Mouse (Mus musculus) gastrocnemius, postnatal 4 days (tissue): Measurements from ENCODE around the gene Gpr158. TPM values are rescaled to one million over a fixed set of nuclear protein-coding genes. Genes with fewer than 3 reads are reported as not detected.
"Not testable (repeated sequence)": the region's sequence is repeated elsewhere in the genome, so short reads cannot be mapped to it uniquely, and the experiment has no call there.

Source experiments
- DNase-seq, 2 experiments: peaks; one replicate each; pipeline ENCODE4 v3.0.0; 2021 to 2022; ENCODE audit warnings: low spot score in 2 of 2, mixed read lengths in 2 of 2
- long read RNA-seq, 2 experiments: library from polyadenylated mRNA; stranded (forward); transcript quantifications; one replicate each; pipeline ENCODE4 v2.0.0; 2021
- total RNA-seq, 2 experiments: library from RNA; stranded (reverse); gene quantifications; 2 replicates each; pipeline ENCODE4 v1.2.3; 2021

Gene Gpr158
- total RNA-seq = not detected
- long read RNA-seq, experiment 1 = 0 reads
- long read RNA-seq, experiment 2 = 0 reads

DNA sequence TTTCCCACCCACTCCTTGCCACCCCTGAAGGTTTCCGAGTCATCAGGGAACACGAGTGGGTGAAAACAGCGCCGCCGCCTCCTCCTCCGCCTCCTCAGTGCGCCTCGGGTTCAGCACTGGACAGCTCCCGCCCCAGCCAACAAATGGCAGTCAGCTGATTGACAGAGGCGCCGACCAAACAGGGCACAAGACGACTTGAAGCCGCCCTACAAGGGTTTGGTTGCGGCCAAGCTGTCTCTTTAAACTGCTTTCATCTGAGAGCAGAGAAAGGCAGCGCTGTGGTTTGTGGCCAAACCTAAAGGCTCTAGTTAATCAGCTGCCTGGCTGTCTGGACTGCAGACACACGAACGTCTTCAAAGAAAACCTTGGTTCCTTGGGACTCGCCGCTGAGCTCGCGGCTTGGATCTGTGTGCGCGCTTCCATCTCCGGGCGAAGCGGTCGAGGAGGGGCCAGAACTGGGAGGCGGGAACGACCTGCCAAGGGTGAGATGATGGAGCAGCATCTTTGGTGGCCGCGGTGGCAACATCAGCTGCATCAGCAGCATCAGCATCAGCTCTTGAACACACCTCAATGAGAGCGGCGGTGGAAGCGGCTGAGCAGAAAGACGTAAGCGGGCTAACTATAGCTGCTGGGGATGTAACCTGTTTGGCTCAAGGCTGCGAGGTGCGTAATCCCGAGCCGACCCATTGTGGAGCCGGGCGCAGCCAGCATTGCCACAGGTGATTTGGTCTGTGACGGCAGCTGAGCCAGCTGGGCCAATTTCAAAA is at the start of gene Gpr158:
Gene Gpr158 (plus strand): TSS at position 198 of the 767 bp plus-strand sequence.
- peak; percentile 74 to 91 for DNase-seq

DNA sequence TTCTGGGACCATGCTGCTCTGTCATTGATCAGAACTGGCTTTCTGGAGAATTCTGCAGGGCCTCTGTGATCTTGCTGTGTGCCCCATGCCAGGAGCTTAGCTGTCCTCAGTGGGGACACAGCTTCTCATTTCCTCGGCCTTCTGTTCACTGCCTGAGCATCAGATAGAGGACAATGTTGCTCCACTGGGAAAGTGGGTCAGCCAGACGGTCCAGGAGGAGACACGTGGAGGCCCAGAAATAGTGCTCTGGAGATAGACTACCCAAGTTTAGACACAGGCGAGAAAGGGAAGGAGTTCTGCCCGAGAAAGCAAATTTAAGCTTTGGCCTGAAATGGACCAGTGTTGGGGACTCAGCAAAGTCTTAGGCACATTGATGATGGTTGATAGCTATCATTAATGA is 23.5 kb upstream of the Gpr158 start:
- no peak for DNase-seq

DNA sequence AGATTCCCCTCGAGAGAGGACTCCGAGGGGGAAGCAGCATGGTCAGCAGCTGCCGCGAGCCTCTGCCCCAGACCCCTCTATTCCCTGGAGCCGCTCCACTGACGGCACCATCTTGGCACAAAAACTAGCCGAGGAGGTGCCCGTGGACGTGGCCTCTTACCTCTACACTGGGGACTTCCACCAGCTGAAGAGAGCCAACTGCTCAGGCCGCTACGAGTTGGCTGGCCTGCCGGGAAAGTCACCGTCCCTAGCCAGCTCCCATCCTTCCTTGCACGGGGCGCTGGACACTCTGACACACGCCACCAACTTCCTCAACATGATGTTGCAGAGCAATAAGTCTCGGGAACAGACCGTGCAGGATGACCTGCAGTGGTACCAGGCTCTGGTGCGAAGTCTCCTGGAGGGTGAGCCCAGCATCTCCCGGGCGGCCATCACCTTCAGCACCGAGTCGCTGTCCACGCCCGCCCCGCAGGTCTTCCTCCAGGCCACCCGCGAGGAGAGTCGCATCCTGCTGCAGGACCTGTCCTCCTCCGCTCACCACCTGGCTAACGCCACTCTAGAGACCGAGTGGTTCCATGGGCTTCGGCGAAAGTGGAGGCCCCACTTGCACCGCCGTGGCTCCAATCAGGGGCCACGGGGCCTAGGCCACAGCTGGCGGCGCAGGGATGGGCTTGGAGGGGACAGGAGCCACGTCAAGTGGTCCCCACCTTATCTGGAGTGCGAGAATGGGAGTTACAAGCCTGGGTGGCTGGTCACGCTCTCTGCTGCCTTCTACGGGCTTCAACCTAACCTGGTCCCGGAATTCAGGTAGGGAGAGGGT is 1.2 kb downstream of the Gpr158 start:
- DNase-seq = peak in 1 of 2 experiments; percentile 11

DNA sequence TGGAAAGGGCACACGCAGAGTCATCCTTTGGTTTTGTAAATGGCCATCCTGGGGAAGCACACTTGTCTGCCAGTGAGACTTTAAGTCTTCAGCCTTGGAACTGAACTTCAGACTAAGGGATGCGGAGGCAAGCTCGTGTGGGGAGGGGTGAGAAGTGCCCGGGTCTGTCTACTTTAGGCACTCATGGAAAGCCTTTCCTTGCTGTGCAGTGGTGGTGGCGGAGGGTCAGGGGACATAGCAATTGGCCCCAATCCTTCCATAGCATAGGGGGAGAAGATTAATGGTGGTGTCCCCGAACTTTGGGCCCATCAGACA is 1.8 kb downstream of the Gpr158 start:
- no peak for DNase-seq

DNA sequence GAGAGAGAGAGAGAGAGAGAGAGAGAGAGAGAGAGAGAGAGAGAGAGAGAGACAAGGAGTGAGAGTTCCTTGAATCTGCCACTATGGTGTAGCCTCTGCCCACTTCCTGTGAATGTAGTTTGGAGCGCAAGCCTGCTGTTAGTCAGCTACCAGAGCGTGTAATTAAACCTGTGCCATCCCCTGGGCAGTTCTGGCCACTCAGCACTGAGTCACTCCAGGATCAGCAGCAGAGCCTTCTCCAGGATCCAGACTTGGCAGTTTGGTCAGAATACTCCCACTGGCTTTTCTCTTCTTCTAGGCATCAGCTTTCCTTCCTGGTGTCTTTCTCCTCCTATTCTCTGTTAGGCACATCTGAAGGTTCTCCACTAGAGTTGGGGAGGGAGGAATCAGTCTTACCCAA is 2.2 kb downstream of the Gpr158 start:
- no peak for DNase-seq

DNA sequence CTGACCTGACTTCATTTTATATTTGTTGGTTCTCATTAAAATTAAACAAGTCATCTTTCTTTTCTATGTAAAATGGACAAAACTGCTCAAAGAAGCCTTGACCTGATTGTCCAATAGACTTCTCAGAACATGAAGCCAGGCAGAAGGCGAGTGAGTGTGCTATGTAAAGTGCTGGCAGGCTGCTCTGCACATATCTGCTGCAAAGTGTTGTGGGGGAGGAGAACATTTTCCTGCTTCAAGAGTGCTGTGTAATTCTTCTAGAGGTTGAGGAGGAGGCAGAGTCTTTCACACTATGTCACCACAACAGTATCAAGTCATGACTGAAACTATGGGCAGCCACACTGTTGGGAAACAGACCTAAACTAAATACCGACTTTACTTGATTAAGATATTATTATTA is 12.2 kb downstream of the Gpr158 start:
- no peak for DNase-seq

DNA sequence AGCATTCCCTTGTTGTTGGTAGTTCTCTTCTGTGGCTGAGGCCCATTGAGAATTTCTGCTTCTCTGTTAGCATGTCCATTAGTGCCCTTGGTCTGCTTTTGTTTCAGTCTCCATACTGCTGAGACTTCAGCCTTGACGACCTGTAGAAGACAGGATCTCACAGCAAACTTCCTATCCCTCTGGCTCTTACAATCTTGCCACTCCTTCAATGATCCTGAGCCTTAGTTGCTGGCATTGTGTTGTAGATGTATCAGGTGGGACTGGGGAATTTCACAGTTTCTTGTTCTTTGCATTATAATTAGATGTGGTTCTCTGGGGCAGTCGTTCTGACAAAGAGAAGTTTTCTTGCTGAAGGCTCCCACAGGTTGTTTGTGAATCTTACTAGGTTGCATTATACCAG is 25.4 kb downstream of the Gpr158 start:
- no peak for DNase-seq

DNA sequence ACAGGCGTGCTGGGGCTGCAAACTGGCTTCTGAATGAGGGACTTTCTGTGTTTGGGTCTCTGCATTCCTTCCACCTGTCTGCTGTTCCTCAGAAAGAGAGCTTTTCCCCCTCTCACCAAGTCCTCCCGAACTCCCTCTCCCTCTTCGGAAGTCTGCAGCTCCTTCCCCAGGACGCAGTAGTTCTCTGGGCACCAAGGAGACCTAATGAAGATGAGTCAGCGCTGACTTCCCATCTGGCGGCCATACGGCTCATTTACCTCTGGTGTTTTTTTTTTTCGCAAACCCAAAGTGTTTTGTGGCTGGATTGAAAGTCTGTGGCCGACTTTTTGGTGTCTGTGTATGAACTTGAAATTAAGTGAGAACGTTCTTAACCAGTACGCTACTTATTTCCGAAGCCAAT is 30.0 kb downstream of the Gpr158 start:
- no peak for DNase-seq

DNA sequence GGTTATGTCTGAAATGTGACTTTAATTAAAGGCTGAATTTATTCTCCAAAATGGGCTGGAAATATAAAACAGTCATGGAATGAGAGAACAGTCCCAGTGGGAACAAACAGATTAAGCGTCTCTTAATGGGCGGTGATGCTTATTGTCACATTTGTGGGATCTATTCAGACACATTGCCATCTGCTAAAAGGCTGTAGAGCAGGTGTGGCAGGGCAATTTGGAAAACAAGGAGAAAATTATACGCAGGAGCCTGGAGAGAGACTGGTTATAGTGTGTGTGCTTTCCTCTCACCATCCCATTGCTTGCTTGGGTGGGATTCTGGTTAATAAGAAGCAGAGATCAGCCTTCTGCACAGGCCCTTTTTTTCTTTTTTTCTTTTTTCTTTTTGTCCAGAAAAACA is 32.3 kb downstream of the Gpr158 start:
- DNase-seq = no peak

DNA sequence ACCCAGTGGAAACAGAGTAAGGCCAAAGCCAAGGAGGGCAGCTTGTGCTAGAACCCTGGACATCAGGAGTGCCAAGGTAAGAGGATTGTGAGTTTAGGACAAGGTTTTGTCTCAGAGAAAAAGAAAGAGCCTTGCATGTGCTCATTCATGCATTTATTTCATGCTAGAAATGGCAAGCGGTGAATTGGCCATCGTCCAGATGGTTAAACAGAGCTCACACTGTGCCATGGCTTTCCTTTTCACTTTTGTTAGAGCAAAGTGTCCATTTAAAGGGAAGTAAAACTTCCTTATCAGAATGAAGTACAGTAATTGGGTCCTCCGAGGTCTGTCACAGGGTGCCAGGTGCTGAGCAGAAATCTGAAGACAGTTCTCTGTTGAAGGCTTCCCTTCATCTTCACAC is 38.3 kb downstream of the Gpr158 start:
- no peak for DNase-seq

DNA sequence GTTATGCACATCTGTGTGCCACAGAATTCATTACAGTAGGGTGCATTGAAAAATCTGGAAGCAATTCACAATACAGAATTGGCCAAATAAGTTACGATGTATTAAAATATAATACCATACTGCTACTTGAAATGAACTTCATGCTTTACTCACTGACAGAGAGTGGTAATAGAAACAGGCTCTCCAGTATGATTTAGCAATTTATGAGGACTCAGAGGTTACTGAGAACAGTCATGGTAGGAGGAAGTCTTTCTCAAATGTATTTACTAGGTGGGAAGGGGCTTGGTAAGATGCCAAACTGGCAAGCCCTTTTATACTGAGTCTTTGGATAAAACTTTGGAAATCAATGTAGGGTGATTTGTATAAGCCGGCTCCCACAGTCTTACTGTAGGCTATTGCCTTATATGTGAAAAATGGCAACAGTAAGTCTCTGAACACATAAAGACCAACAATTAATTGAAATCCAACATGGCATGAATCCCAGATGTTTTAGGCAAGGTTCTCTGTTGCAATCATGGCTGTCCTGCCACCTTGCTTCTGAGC is 40.2 kb downstream of the Gpr158 start:
- no peak for DNase-seq

DNA sequence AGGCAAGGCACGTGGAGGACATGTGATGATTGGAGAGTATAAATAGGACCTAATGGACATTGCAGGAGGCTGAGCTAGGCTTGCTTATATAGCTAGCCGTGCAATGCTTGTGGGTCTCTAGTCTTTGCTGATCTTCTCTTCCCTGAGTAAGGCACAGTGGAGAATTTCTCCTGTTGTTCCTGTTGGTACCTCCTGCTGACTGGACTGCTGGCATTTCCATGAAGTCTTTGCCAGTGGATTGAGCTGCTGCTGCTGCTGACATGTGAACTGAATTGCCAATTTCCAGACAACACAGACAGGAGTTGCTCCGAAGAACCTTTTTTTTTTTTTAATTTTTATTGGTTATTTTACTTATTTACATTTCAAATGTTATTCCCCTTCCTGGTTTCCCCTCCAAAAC is 41.5 kb downstream of the Gpr158 start:
- DNase-seq = no peak

DNA sequence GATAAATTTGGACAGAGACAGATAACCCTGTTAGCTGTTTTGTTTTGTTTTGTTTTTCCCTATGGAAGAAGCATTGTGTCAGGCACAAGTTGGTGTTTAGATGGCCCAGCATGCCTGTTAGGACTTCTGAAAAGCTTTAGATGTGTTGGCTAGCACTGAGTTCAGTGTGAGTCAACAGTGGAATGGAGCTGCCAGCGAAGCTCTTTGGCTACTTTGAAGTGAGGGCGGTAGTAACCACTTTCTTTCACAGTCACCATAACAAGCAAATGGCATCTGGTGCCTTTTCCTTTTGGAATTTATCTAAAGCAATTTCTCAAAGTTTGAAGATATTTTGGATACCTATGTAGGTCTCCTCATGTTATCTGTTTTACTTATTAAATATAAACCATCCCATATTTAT is 62.9 kb downstream of the Gpr158 start:
- DNase-seq = no peak

DNA sequence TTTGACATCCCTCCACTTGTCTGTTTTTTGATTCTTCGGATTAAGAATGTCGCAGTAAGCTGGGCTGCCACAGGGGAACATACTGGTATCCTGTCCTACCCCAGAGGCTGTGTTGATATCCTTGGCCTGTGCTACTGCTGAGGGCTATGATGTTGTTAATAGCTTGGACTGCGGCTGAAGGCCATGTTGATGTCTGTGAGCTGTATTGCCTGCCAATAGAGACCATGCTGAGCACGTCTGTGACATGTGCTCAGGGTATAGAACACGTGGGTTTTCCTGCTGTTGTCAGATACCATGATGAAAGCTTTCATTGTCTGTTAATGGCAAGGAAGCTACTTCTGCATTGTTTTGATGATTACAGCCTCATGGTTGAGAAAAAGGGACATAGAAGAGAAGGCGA is 63.8 kb downstream of the Gpr158 start:
- DNase-seq = no peak

DNA sequence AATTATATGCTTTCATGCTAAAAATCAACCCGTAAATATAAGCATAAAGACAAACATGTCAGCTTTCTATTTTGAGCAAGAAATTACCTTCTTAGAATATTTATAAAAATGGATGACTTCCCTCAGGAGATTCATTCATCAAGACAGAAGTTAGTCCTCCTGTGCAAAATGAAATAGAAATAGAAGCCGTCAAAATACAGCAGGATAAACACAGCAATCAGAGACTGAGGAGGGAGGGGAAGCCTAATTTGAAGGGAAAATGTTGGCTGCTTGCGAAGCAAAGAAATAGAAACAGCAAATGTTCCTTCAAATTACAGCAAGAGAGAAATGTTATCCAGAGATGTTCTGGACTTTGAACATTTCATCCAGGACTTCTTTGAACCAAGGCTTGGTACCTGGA is 72.3 kb downstream of the Gpr158 start:
- DNase-seq = no peak

DNA sequence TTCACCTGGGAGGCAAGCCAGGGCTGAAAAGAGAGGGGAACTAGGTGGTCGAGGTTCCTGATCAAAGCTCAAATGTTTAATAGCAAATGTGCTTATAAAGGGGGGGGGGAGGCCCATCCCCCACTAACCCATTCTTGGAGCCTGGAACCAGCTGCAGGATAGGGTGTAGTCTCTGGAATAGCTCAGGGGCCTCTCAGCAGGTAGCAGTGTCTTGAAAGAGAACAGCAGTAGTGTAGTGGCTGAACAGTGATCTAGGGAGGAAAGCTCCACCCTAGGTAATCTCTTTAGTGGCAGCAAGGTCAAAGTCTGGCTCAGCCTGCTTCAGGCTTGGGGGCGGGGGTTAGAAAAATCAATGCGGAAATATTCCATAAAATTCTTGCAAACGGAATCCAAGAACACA is 93.3 kb downstream of the Gpr158 start:
- DNase-seq = not testable (repeated sequence)

DNA sequence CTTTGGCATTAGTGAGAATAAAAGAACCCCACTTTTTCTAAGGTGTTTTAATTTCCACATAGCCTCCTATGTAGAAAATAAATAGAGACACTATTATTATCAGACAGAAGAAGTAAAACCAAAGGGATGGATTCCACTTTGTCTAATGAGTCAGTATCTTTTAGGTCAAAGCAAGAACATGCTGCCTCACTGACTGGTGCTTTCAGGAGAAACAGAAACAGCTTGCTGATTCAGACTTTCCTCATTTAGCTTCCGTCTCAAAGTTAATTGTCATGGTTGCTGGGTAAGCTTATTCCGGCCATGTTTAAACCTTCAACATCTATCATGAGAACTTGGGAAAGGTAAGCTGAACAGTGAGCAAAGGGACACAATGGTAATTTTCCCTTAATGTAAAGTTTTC is 107.6 kb downstream of the Gpr158 start:
- no peak for DNase-seq

DNA sequence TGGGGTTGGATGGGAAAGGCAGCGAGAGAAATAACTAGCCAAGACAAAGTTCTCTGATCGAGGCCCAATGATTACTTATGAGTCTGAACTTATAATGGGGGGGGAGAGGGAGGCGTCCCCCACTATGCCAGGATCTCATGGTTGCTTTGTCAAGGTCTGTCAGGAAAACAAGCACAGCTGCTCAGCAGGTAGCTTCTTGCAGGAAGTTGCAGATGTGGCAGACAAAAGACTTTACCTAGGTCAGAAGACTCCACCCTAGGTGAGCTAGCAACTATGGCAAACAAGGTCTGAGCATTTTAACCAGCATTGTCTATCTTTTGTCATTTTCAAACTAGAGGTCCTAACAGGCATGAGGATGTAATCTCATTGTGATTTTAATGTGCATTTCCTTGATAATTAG is 129.5 kb downstream of the Gpr158 start:
- no peak for DNase-seq

DNA sequence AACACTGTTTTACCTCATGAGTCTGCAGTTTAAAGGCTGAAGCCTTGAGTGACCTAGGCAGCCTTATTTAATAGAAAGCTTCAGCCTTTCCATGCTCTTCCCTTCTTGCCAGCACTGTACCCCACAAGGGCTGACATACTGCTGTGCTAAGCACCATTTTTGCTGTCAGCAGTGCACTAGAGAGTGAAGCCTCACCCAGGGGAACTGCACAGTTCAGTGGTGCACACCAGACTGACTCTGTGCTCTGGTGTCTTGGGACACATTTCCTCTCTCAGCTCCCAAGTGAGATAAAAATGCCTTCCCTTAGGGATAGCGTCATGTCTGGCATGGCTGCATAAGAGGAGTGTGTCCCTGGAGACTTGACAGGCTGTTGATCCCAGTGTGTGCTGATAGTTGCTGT is 130.6 kb downstream of the Gpr158 start:
- DNase-seq = no peak

DNA sequence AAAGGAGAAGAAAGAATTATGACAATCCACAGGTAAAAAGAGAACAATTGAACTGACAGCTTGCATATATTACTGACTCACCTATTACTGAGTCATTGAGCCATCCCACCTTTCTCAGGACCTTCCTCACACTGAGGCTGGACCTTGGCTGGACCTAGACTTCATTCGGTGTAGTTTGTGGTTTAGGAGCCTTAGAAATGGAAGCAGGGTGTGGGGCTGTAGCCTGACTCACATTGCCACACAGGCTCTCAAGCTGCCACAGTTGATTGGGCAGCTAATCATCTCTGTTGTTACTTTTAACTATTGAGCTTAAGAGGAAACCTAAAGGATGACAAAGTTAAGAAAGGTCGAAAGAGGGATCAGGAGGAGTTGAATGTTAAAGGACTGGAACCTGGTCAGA is 132.1 kb downstream of the Gpr158 start:
- DNase-seq = no peak

DNA sequence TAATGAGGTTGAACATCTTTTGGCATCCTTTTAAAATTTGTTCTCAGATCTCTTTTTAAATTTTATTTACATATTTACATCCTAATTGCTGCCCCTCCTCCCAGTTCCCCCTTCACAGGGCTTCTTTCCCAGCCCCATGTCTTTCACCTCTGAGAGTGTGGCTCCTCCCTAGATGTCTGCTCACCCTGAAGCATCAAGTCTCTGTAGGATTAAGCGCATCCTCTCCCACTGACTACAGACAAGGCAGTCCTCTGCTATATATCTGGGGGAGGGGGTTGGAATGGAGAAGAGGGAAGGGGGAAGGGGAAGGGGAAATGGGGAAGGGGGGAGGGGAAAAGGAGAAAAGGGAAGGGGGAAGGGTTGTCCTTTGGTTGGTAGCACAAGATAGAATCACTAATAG is 140.1 kb downstream of the Gpr158 start:
- no peak for DNase-seq

DNA sequence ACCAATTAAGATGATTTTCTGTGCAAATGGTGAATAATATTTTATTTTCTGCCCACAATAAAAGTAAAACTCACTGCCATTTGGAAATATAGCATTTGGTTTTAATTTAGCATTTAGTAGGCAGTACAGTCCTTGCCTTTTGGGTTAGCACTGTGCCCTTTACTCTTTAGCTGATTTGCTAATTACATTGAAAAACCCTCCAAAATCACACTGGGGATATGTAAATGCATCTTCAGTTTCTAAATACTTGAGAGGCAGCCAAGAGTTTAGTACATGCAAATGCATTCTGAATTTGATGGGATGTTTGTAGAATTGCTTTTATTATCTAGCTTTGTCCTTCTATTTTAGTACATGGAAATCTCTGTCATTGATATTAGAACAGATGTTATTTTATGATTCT is 163.4 kb downstream of the Gpr158 start:
- DNase-seq = no peak

DNA sequence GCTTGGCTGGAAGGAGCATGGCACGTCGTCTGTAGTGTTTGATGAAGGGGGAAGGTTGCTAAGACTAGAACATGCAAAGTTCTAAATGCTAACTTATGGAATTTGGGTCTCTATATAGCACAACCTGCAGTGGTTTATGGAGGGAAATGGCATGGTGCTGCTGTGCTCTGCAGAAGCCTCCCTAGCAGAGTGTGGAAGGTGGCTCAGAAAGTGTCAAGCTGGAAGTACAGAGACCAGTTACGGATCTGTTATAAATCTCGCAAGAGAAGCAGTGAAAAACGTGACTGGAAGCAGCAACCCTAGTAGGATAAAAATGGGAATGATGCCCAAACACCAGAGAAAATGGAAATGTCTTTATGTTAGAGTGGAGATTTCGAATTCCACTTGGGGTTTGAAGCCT is 251.8 kb downstream of the Gpr158 start:
- no peak for DNase-seq
